Mouse (Mus musculus): ENCODE measurements around the gene Mast3. TPM values are rescaled to one million over a fixed set of nuclear protein-coding genes. Genes with fewer than 3 reads are reported as not detected.
A peak's percentile ranks its signal among the peaks of the same experiment; 100 is the strongest.

Gene Mast3
- total RNA-seq, 2 experiments from 2014 or later: 5.2 to 6.3 TPM

DNA sequence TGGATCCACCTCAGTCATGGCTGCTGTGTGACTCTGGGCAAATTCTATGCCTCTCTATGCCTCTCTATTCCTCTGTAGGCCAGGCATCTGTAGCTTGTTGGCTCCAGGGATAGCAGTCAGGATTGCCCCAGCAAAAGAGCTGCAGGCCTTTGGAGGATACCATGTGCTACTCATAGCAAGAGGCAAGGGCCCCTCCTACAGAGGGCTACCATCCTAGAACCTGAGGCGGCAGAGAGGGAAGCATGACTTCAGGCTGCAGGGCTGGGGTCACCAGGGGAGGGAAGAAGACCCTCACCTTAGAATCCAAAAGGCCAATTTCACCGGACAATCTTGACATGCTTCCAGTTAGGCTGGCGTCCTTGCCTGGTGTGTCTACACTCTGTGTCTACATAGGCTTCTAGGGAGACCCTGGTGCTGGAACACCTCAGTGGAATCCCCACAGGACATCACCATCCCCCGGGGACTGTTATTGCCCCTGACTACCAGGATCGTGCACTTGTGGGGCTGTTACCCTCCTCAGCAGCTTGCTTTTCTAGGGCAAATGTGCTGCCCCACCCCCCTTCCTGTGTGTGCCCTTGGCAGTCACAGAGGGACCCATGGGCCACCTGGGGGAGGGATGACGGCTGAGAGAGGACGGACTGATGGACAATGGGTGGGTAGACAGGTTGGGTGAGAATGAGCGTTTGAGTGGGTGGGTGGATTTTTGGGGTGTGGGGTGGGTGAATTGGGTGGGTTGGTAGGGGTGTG is 4.3 kb upstream of the Mast3 start:
- no peak for DNase-seq (ENCODE audit: low spot score)
- intact Hi-C loops (cut with DNase I): no loop called here

DNA sequence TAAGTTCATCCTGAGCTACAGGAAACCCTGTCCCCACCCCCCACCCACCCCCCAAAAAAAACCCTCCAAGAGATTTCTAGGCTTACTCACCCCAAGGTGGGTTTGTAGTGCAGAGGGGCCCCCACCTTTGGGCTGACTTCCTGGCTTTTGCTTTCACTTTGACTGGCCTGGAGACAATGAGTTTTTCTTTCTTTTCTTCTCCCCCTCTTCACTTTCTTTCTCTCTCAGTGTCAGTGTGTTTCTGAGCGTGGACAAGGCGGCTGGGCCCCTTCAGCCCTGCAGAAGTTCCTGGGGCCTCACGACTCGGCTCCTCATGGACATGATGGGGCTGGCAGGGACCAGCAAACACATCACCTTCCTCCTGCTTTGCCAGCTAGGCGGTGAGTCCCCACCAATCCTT is 3.4 kb upstream of the Mast3 start, which contains the start of gene Il12rb1:
Gene Il12rb1, plus strand, starts transcription at position 211 of the 400 bp plus-strand sequence.
- intact Hi-C loops (cut with DNase I): no loop called here
- no peak for DNase-seq (ENCODE audit: low spot score)

GRCm38 (mm10) chr8:70807304-70807703 is 2.5 kb upstream of the Mast3 start:
- intact Hi-C loops (cut with DNase I): no loop called here
- no peak for DNase-seq (ENCODE audit: low spot score)

GRCm38 (mm10) chr8:70806541-70806940 is 1.7 kb upstream of the Mast3 start:
- intact Hi-C loops (cut with DNase I): no loop called here
- peak; percentile 35 for DNase-seq (ENCODE audit: low spot score)

DNA sequence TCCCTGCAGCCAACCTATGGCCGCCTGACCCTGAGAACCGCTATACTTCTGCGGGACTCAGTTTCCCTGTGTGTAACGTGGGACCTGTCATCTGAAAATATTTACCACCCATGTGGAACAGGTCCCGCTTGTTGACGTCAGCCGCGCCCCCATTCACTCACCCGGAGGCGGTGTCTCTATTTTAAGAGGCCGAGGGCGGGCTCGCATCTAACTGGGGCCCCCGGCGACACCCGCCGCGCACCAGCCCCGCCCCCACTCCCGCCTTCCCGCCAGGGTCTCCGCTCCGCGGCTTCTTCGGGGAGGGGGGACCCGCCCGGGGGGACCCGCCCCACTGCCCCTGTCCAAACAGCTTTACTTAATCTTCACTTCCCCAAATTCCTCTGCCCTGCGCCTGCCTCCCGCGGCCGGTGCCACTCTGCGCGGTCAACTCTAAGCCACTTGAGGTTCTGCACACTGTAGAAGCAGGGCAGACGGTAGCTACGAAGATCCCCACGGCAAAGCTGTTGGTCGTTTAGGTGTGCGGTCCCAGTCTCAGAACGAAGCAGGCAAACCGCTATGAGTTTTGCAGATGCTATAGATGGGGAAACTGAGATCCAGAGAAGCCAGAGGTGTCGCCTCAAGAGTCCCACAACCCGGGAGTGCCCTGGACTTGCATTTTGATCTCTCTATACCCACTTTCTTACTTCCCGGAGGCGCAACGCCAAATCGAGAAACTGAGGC is 933 bp downstream of the Mast3 start:
- no peak for DNase-seq (ENCODE audit: low spot score)
- intact Hi-C loops (cut with DNase I): no loop called here

DNA sequence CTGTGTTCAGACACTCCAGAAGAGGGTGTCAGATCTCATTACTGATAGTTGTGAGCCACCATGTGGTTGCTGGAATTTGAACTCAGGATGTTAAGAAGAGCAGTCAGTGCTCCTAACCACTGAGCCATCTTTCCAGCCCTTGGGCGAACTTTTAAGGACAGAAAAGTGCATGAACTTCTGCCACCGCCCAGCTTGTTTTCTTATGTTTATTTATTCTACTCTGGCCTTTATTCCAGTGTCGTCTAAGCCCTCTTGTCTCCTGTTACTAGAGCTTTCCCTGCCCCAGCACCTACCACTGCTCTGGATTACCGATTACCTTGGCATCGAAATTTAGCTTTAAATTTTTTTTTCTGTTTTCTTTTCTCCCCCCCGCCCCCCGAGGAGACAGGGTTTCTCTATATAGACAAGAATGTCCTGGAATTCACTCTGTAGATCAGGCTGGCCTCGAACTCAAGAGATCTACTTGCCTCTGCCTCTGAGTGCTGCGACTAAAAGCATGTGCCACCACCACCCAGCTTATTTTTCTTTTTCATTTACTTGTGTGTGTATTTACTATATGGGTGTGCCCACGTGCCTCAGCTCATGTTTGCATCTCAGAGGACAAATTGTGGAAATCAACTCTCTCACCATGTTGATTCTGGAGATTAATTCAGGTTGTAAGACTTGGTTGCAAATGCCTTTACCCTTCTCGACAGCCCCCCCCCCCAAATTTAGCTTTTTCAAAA is 1.9 kb downstream of the Mast3 start:
- intact Hi-C loops (cut with DNase I): no loop called here
- no peak for DNase-seq (ENCODE audit: low spot score)

DNA sequence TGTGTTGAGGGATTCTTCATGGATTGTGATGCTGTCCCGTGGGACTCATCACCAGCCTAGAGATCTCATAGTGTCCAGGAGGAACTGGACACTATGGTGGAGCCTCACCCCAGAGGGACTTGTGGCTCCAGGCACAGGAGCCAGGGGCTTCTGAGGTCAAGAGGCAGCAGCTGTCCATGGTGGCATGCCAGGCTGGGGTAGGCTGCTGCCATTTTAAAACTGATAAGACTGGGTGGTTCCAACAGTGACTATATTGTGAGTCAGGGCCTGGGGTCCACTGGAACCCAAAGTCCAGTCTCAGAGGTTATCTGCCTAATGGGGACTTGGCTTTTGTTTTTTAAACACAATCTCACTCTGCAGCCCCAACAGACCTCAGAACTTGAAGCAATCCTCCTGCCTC is 3.0 kb downstream of the Mast3 start:
- DNase-seq (ENCODE audit: low spot score): no peak
- intact Hi-C loops (cut with DNase I): no loop called here

- intact Hi-C loops (cut with DNase I): no loop called here
- no peak for DNase-seq (ENCODE audit: low spot score)
Measured at GRCm38 (mm10) chr8:70801156-70801555, 3.7 kb downstream of the Mast3 start.

GRCm38 (mm10) chr8:70800648-70801047 is 4.2 kb downstream of the Mast3 start:
- no peak for DNase-seq (ENCODE audit: low spot score)
- intact Hi-C loops (cut with DNase I): no loop called here

DNA sequence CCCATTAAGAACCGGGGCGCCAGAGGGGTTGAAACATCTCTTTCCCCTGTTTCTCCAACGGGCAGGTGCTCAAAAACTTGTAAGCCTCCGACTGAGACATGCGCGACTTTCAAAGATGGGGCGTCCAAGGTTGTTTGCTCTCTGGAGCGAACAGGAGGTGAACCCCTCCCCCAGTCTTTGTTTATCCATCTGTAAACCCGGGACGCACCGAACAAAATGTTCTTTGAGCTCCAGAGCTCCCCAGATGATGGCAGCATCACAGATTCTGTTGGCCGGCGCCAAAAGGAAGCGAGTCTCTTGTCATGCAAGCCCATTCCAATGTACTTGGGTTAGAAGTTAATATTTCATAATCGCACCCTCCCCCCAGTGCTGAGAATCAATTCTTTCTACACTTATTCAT is 6.6 kb downstream of the Mast3 start:
- DNase-seq (ENCODE audit: low spot score): no peak
- intact Hi-C loops (cut with DNase I): no loop called here

DNA sequence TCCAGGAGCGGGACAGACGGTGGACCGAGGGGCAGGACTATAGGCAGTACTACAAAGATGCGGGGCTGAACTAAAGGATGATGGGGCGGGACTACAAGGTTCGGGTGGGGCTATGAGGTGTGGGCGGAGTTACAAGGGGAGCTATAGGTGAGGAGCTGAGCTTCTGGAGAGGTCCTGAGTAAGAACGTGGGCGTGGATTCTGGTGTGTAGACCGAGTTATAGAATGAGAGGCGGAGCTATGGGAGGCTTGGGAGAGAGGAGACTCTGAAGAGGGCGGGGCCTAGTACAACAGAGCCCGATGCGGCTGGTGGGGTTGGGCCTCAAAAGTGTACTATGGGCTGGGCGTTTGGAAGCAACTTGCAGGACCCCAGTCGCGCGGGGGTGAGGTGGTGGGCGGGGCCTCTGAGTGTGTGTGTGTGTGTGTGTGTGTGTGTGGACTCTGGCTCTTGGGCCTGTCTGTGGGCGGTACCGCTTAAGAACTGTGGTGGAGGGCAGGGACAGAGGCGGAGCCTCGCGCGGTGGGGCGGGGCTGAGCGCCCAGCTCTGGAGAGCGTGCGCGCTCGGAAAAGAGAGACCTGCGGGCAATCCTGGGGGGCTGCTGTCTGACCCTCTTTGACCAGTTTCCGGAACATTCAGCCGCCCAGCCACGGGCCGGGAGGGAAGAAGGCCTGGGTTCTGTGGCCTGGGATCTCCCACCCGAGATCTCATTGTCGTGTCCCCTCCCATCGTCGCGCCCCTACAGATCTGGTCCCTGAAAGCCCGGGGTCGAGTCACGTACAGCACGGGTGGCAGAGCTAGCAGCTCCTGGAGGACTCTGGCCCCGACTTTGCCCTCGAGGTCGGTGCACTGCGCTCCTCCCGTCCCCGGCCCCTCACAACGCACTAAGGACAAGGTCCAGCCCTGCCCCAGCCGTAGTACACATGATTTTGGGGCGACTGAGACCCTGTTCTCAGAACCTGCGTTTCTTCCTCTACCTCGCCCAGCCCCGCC is 7.5 kb downstream of the Mast3 start:
- DNase-seq (ENCODE audit: low spot score): peak; percentile 74
- intact Hi-C loops (cut with DNase I): no loop called here

GRCm38 (mm10) chr8:70796403-70797080 is 8.3 kb downstream of the Mast3 start:
- intact Hi-C loops (cut with DNase I): no loop called here
- DNase-seq (ENCODE audit: low spot score): no peak

GRCm38 (mm10) chr8:70795370-70795769 is 9.5 kb downstream of the Mast3 start:
- no peak for DNase-seq (ENCODE audit: low spot score)
- intact Hi-C loops (cut with DNase I): no loop called here

DNA sequence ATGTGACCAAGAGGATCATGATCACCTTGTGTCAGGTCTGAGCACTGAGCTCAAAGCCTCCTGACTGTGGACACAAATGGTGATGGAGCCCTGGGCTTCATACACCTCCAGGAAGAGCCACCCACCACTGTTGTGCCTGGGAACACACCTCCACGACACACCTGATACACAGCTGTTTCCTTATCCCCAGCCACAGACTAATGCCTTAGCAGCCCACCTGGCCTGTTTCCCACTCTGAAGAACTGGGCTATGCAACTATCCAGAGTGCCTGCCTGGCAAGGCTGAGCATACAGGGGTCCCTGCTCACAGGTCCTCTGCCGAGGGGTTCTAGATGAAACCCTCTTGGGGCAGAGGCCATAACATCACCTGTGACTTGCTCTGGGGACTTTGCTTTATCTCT is 10.6 kb downstream of the Mast3 start:
- no peak for DNase-seq (ENCODE audit: low spot score)
- intact Hi-C loops (cut with DNase I): no loop called here

GRCm38 (mm10) chr8:70792700-70793099 is 12.2 kb downstream of the Mast3 start:
- DNase-seq (ENCODE audit: low spot score): no peak
- intact Hi-C loops (cut with DNase I): no loop called here

- peak; percentile 94 for DNase-seq (ENCODE audit: low spot score)
- intact Hi-C loops (cut with DNase I): no loop called here
Measured at GRCm38 (mm10) chr8:70791975-70792691, 12.7 kb downstream of the Mast3 start.

DNA sequence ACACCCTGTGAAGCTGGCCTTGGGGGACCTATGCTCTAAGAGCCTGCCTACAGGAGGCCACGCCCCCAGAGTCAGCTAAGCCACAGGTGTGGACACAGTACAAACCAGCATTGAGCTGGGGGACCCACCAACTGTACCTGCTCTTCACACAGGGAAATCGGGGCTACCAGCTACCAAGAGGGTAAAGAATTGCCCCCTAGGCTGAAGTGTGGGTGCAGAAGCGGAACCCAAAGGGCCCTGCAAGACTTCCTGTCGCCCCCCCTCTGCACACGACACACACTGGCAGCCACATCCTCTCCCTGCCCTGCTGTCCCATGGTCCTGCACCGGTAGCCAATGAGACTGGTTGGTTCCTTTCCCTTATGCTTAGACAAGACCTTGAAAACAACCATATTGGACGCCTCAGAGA is 13.6 kb downstream of the Mast3 start:
- intact Hi-C loops (cut with DNase I): no loop called here
- no peak for DNase-seq (ENCODE audit: low spot score)

DNA sequence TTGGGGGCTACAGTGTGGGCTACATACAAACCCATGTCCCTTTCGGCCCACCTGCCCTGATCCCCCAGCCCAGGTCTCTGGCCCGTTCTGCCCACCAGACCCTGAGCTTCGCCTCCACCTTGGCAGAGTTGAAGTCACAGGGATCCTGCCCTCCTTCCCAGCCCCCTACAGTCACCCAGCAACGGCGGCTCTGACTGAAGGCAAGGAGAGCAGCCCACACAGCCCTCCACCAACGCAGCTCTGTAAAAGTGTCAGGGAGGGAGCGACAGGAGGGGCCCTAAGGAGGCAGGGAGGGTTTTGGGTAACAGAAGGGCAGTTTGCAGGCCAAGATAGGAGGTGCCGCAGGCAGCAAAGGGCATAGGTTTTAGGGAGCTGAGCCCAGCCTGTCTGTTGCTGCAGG is 14.0 kb downstream of the Mast3 start:
- intact Hi-C loops (cut with DNase I): no loop called here
- DNase-seq (ENCODE audit: low spot score): no peak

GRCm38 (mm10) chr8:70789046-70789445 is 15.8 kb downstream of the Mast3 start:
- intact Hi-C loops (cut with DNase I): no loop called here
- DNase-seq (ENCODE audit: low spot score): no peak

All from heart, postnatal 25 days (tissue).